Mouse (Mus musculus) embryonic facial prominence, embryonic 11.5 days (tissue): ENCODE results near the gene Tcf7l1. TPM values are rescaled to one million over a fixed set of nuclear protein-coding genes. Genes with fewer than 3 reads are reported as not detected.

Experiments used
- ATAC-seq: fragments of 200-750 bp; cut with Nextera tagmentation; replicated peaks from 2 replicates; pipeline ENCODE4 v1.8.0; 2017; ENCODE audit warnings: low read depth; ENCODE audit not compliant: insufficient number of reproducible peaks, low FRiP score, low TSS enrichment
- DNase-seq: peaks from one replicate; pipeline ENCODE4 v3.0.0-alpha.2; 2015; ENCODE audit warnings: low spot score
- H3K27ac ChIP-seq: fragments of 300-500 bp; sonication (generic); replicated peaks from 2 replicates; pipeline ENCODE4 v1.5.1; 2014; ENCODE audit warnings: mild to moderate bottlenecking, low read depth, low read length, control low read depth
- H3K27me3 ChIP-seq: fragments of 300-500 bp; sonication (generic); 2 replicates; pipeline ENCODE4 v1.6.1; 2014; ENCODE audit warnings: mild to moderate bottlenecking, low read length, moderate library complexity, mixed read lengths; ENCODE audit not compliant: control insufficient read depth, insufficient read depth
- H3K36me3 ChIP-seq: fragments of 300-500 bp; sonication (generic); replicated peaks from 2 replicates; pipeline ENCODE4 v1.6.1; 2014; ENCODE audit warnings: low read depth, mild to moderate bottlenecking, low read length, moderate library complexity, mixed read lengths; ENCODE audit not compliant: control insufficient read depth, insufficient read depth
- H3K4me1 ChIP-seq: fragments of 300-500 bp; sonication (generic); 2 replicates; pipeline ENCODE4 v1.6.1; 2014; ENCODE audit warnings: low read length, mixed read lengths; ENCODE audit not compliant: control insufficient read depth, insufficient read depth
- H3K4me2 ChIP-seq: fragments of 300-500 bp; sonication (generic); 2 replicates; pipeline ENCODE4 v1.6.1; 2014; ENCODE audit warnings: low read depth, mild to moderate bottlenecking, control low read depth, low read length, moderate library complexity
- H3K4me3 ChIP-seq: fragments of 300-500 bp; sonication (generic); 2 replicates; pipeline ENCODE4 v1.5.1; 2014; ENCODE audit warnings: low read depth, low read length, control low read depth
- H3K9ac ChIP-seq: fragments of 300-500 bp; sonication (generic); replicated peaks from 2 replicates; pipeline ENCODE4 v1.6.1; 2014; ENCODE audit warnings: mild to moderate bottlenecking, control low read depth, low read length
- H3K9me3 ChIP-seq: fragments of 300-500 bp; sonication (generic); replicated peaks from 2 replicates; pipeline ENCODE4 v1.6.1; 2016; ENCODE audit warnings: mild to moderate bottlenecking, low read length, inconsistent platforms, mixed read lengths; ENCODE audit not compliant: control insufficient read depth
- WGBS: fragments of 180-500 bp; shearing (Covaris S2); extraction: QIAGEN DNeasy Blood & Tissue Kit; methylation state at CpG from one replicate; pipeline ENCODE4 v1.1.7; 2014; 5-methylcytosine and 5-hydroxymethylcytosine counted together
- polyA plus RNA-seq: library from polyadenylated mRNA; unstranded; fragments of >200 nt; fragmentation: Nextera tagmentation; extraction: Ambion mirVana; gene quantifications from 2 replicates; pipeline ENCODE4 v1.2.1, GENCODE M21; 2014

Gene Tcf7l1
- polyA plus RNA-seq, 1 experiment from 2014 or later, result 23.6 TPM

GRCm38 (mm10) chr6:72608662-72609184 lies 180.3 kb downstream of the Tcf7l1 start:
- Histone ChIP-seq H3K9ac (no peak overlapping the region), H3K9me3 (no peaks in the 10 kb centered on the region), H3K4me3 (no peak overlapping the region), H3K27ac (no peak overlapping the region), H3K4me1 (no peaks in the 10 kb centered on the region), H3K36me3 (0 out of 2 replicates have a peak, but pooled peaks cover 2% of the 10 kb centered on the region), H3K4me2 (no peak overlapping the region), H3K27me3 (no peaks in the 10 kb centered on the region)
- no peak for ATAC-seq
- 94% methylated on average over 4 of the region's 4 CpGs for WGBS
- DNase-seq, result no peak

GRCm38 (mm10) chr6:72607676-72608075 lies 181.4 kb downstream of the Tcf7l1 start:
- H3K9ac ChIP-seq, result no peak overlapping the region
- no peak overlapping the region for H3K27ac ChIP-seq
- H3K4me1 ChIP-seq, result no peaks in the 10 kb centered on the region
- H3K36me3 ChIP-seq, result 0 out of 2 replicates have a peak, but pooled peaks cover 2% of the 10 kb centered on the region
- no peak overlapping the region for H3K4me2 ChIP-seq
- no peak for ATAC-seq
- H3K27me3 ChIP-seq, result no peaks in the 10 kb centered on the region
- WGBS, result 89% methylated on average over 5 of the region's 5 CpGs
- DNase-seq, result no peak
- no peaks in the 10 kb centered on the region for H3K9me3 ChIP-seq
- no peak overlapping the region for H3K4me3 ChIP-seq

GRCm38 (mm10) chr6:72607060-72607459 lies 182.0 kb downstream of the Tcf7l1 start:
- no peak overlapping the region for H3K4me3 ChIP-seq
- no peaks in the 10 kb centered on the region for H3K4me1 ChIP-seq
- no peak overlapping the region for H3K4me2 ChIP-seq
- H3K9me3 ChIP-seq, result no peaks in the 10 kb centered on the region
- no peak overlapping the region for H3K27ac ChIP-seq
- ATAC-seq (no peak), DNase-seq (no peak)
- no peak overlapping the region for H3K9ac ChIP-seq
- H3K27me3 ChIP-seq, result no peaks in the 10 kb centered on the region
- H3K36me3 ChIP-seq, result 0 out of 2 replicates have a peak, but pooled peaks cover 2% of the 10 kb centered on the region
- WGBS, result 90% methylated on average over 4 of the region's 4 CpGs

GRCm38 (mm10) chr6:72604066-72604465 lies 185.0 kb downstream of the Tcf7l1 start:
- Histone ChIP-seq H3K27ac (no peak overlapping the region), H3K4me2 (no peak overlapping the region), H3K27me3 (no peaks in the 10 kb centered on the region), H3K4me1 (no peaks in the 10 kb centered on the region), H3K9ac (no peak overlapping the region), H3K36me3 (0 out of 2 replicates have a peak, but pooled peaks cover 2% of the 10 kb centered on the region), H3K9me3 (no peaks in the 10 kb centered on the region), H3K4me3 (no peak overlapping the region)
- DNase-seq (no peak), ATAC-seq (no peak)
- 86% methylated on average over 2 of the region's 2 CpGs for WGBS

- Histone ChIP-seq H3K4me3 (no peak overlapping the region), H3K36me3 (no peaks in the 10 kb centered on the region), H3K9me3 (no peaks in the 10 kb centered on the region), H3K9ac (no peak overlapping the region), H3K27me3 (no peaks in the 10 kb centered on the region), H3K4me2 (no peak overlapping the region), H3K4me1 (no peaks in the 10 kb centered on the region), H3K27ac (no peak overlapping the region)
- peak; percentile 75 for DNase-seq
- 68% methylated on average over 1 of the region's 1 CpGs for WGBS
- ATAC-seq, result no peak
These were observed 187.3 kb downstream of the Tcf7l1 start for GRCm38 (mm10) chr6:72601732-72602131.

GRCm38 (mm10) chr6:72600771-72601170 lies 188.3 kb downstream of the Tcf7l1 start:
- no peak overlapping the region for H3K4me3 ChIP-seq
- no peak for ATAC-seq
- H3K4me1 ChIP-seq, result no peaks in the 10 kb centered on the region
- WGBS, result 84% methylated on average over 12 of the region's 12 CpGs
- no peak overlapping the region for H3K9ac ChIP-seq
- no peak overlapping the region for H3K4me2 ChIP-seq
- no peaks in the 10 kb centered on the region for H3K36me3 ChIP-seq
- no peak overlapping the region for H3K27ac ChIP-seq
- no peak for DNase-seq
- H3K9me3 ChIP-seq, result no peaks in the 10 kb centered on the region
- no peaks in the 10 kb centered on the region for H3K27me3 ChIP-seq

- H3K4me3 ChIP-seq, result no peak overlapping the region
- WGBS, result 82% methylated on average over 6 of the region's 6 CpGs
- no peaks in the 10 kb centered on the region for H3K36me3 ChIP-seq
- no peak overlapping the region for H3K9ac ChIP-seq
- no peak for ATAC-seq
- H3K27me3 ChIP-seq, result no peaks in the 10 kb centered on the region
- H3K27ac ChIP-seq, result no peak overlapping the region
- H3K9me3 ChIP-seq, result no peaks in the 10 kb centered on the region
- H3K4me1 ChIP-seq, result no peaks in the 10 kb centered on the region
- no peak for DNase-seq
- no peak overlapping the region for H3K4me2 ChIP-seq
These were observed 188.8 kb downstream of the Tcf7l1 start for GRCm38 (mm10) chr6:72600216-72600615.

- H3K4me1 ChIP-seq, result no peaks in the 10 kb centered on the region
- peak overlapping the region; percentile 75 for H3K4me2 ChIP-seq
- H3K9ac ChIP-seq, result peak overlapping the region; percentile 62
- 51% methylated on average over 12 of the region's 12 CpGs for WGBS
- no peaks in the 10 kb centered on the region for H3K36me3 ChIP-seq
- H3K9me3 ChIP-seq, result no peaks in the 10 kb centered on the region
- H3K27me3 ChIP-seq, result no peaks in the 10 kb centered on the region
- peak overlapping the region; percentile 60 for H3K4me3 ChIP-seq
- ATAC-seq (no peak), DNase-seq (peak; percentile 30)
- H3K27ac ChIP-seq, result no peak overlapping the region
These were observed 190.1 kb downstream of the Tcf7l1 start for GRCm38 (mm10) chr6:72598791-72599557.
